Mouse (Mus musculus) brown adipose tissue, adult 24 weeks (tissue): ENCODE measurements around the gene Gm11555. TPM values are rescaled to one million over a fixed set of nuclear protein-coding genes. Genes with fewer than 3 reads are reported as not detected.
"Not testable (repeated sequence)": the region's sequence is repeated elsewhere in the genome, so short reads cannot be mapped to it uniquely, and the experiment has no call there.

Experiments used
- H3K27ac ChIP-seq: fragments of 200-500 bp; replicated peaks from 2 replicates; pipeline ENCODE4 v1.5.1; 2012; ENCODE audit warnings: low read depth, mild to moderate bottlenecking, low read length
- H3K4me1 ChIP-seq: fragments of 200-500 bp; 2 replicates; pipeline ENCODE4 v1.6.1; 2012; ENCODE audit warnings: low read length, mixed read lengths; ENCODE audit not compliant: control insufficient read depth, insufficient read depth, insufficient read length
- H3K4me3 ChIP-seq: fragments of 200-500 bp; 2 replicates; pipeline ENCODE4 v1.5.1; 2012; ENCODE audit warnings: low read depth, mild to moderate bottlenecking, low read length, moderate library complexity; ENCODE audit not compliant: insufficient read depth
- polyA plus RNA-seq: library from polyadenylated mRNA; stranded (reverse); fragments of >200 nt; gene quantifications from 2 replicates; pipeline ENCODE4 v1.2.4, GENCODE M21; 2012; ENCODE audit not compliant: missing spikeins, insufficient read depth, insufficient read length

Gm11555 gene
- not detected in 2 replicates for polyA plus RNA-seq

GRCm38 (mm10) chr11:99650136-99650535 is at the start of gene Gm11555:
Gm11555 (minus strand) TSS chr11:99650236.
- no peak within 1 kb of the TSS for H3K27ac ChIP-seq
- no peaks in the 10 kb centered on the region for H3K4me1 ChIP-seq
- H3K4me3 ChIP-seq = no peak within 1 kb of the TSS

DNA sequence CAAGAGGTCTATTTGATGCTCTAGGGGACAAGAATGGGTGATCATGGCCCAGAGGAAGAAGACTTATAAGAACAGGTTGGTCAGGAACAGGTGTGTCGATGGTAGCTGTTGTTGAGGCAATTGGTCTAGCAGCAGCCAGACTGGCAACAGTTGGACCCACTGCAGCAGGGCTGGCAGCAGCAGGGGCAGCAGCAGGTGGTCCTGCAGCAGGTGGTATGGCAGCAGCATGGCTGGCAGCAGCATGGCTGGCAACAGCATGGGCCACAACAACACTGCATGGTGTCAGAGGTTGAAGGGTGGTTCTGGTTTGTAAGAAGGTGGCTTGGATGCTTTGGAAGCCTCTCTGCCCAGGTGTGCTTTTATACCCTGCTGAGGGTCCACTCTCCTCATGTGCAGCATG is 40.4 kb upstream of the Gm11555 start, which contains the start of gene Gm14190:
Gene Gm14190 (minus strand): TSS at position 278 of the 400 bp plus-strand sequence.
- no peak within 1 kb of the TSS for H3K4me3 ChIP-seq
- no peaks in the 10 kb centered on the region for H3K4me1 ChIP-seq
- H3K27ac ChIP-seq = no peak within 1 kb of the TSS

GRCm38 (mm10) chr11:99685235-99685634 is 35.2 kb upstream of the Gm11555 start:
- H3K4me3 ChIP-seq, H3K27ac ChIP-seq, H3K4me1 ChIP-seq: not testable (repeated sequence)

GRCm38 (mm10) chr11:99683481-99683880 is 33.4 kb upstream of the Gm11555 start:
- H3K4me3 ChIP-seq = no peak overlapping the region
- no peak overlapping the region for H3K27ac ChIP-seq
- no peaks in the 10 kb centered on the region for H3K4me1 ChIP-seq

GRCm38 (mm10) chr11:99665860-99666259 is 15.8 kb upstream of the Gm11555 start, which contains the start of gene Krtap4-6:
Krtap4-6 (minus strand) TSS chr11:99665960.
- Histone ChIP-seq H3K4me3 (no peak within 1 kb of the TSS), H3K27ac (no peak within 1 kb of the TSS), H3K4me1 (no peaks in the 10 kb centered on the region)

GRCm38 (mm10) chr11:99662802-99663201 is 12.8 kb upstream of the Gm11555 start:
- H3K4me3 ChIP-seq = no peak overlapping the region
- H3K4me1 ChIP-seq = no peaks in the 10 kb centered on the region
- H3K27ac ChIP-seq = no peak overlapping the region

DNA sequence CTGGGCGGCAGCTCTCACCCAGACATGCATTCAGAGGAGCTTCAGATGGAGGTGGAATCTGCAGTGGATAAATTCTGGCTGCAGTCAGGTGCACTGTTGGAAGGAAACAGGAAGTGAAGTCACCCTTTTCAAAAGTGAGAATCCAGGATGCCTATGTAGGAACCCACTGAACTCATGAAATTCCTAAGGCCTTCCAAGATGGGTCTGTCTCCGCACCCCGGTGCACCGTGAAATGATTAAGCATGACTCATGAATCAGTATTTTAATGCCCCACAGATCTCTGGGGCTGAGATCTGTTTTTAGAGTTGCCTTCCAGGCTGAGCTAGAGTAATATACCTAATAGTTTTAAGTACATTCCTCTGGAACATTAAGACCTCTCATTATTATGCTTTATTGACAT is 9.2 kb upstream of the Gm11555 start:
- Histone ChIP-seq H3K27ac (no peak overlapping the region), H3K4me3 (no peak overlapping the region), H3K4me1 (no peaks in the 10 kb centered on the region)

- not testable (repeated sequence) for H3K4me1 ChIP-seq, H3K4me3 ChIP-seq, H3K27ac ChIP-seq
Observed at GRCm38 (mm10) chr11:99658467-99659010, 8.5 kb upstream of the Gm11555 start, which contains the start of gene Gm11563. Gm11563 (minus strand) TSS chr11:99658960.

DNA sequence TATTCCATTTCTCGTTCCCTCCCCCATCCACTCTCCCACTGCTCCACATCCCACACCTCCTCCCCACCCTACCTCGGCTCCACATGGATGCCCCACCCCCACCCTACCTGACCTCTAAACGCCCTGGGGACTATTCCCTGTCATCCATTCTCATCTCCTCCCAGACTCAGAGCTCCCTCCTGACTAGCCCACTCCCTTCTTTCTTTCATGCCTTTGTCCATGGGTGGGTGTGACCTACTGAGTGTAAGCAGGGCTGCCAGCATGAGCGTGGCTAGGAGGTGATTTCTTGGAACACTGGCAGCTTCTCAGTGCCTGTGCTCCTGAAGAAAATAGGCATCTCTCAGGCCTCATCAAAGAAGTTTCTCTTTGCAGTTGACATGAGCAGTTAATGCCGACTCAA is 7.0 kb upstream of the Gm11555 start:
- no peaks in the 10 kb centered on the region for H3K4me1 ChIP-seq
- H3K4me3 ChIP-seq = no peak overlapping the region
- H3K27ac ChIP-seq = no peak overlapping the region

DNA sequence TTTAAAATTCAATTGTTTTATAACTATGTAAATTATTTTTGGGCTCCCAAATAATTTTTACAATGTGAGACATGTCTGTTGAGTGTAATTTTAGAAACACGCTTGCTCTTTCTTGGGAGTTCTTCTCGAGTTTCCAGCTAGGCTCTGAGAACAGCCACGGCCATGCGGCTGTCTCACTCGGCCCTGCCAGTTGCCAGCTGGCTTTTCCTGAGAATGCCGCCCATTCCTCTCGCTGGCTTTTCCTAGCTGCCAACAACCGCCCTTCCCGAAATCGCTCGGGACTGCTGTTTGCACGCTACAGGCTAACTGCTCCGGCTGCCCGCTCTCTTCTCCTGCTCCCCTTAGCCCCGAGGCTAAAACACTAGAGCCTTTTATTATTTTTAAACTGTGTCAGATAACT is 3.6 kb downstream of the Gm11555 start:
- Histone ChIP-seq H3K4me3 (no peak overlapping the region), H3K27ac (no peak overlapping the region), H3K4me1 (no peaks in the 10 kb centered on the region)

GRCm38 (mm10) chr11:99644351-99644750 is 5.7 kb downstream of the Gm11555 start:
- no peak overlapping the region for H3K4me3 ChIP-seq
- H3K27ac ChIP-seq = no peak overlapping the region
- no peaks in the 10 kb centered on the region for H3K4me1 ChIP-seq

DNA sequence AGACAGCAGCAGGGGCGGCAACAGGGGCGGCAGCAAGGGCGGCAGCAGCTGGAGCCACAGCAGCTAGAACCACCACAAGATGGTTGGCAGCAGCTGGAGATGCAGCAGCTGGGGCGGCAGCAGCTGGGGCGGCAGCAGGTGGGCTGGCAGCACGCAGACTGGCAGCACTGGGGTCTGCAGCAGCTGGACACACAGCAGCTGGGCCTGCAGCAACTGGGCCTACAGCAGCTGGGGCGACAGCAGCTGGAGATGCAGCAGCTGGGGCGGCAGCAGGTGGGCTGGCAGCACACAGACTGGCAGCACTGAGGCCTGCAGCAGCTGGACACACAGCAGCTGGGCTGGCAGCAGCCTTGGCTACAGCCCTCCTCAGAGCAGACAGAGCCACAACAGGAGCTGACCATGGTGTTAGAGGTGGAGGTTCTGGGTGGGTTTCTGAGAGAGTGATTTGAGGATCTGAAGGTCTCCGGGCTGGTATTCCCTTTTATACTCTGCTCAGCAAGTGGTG is 6.3 kb downstream of the Gm11555 start, which contains the start of gene Krtap4-7:
Gene Krtap4-7 (minus strand): TSS at position 455 of the 505 bp plus-strand sequence.
- not testable (repeated sequence) for H3K4me3 ChIP-seq, H3K4me1 ChIP-seq, H3K27ac ChIP-seq

DNA sequence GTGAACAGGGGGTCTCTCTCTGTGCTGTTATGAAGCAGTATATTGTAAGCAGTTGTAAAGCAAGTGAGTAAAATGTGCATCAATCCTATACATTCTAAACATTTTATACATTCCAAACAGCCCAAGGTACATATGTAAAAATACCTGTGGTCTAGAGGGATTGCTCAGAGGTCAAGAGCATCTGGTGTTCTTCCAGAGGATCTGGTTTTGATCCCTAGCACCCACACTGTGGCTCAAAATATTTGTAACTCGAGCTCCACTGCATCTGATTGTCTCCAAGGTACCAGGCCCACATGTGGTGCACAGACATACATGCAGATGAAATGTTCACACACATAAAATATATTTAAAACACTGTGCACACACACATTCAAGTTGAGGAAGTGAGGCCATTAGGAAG is 9.1 kb downstream of the Gm11555 start:
- H3K27ac ChIP-seq = no peak overlapping the region

GRCm38 (mm10) chr11:99637086-99637485 is 12.9 kb downstream of the Gm11555 start:
- no peaks in the 10 kb centered on the region for H3K4me1 ChIP-seq
- H3K4me3 ChIP-seq = no peak overlapping the region
- no peak overlapping the region for H3K27ac ChIP-seq

More for the DNA sequence above, 9.1 kb downstream of the Gm11555 start:
- Histone ChIP-seq H3K4me3 (no peak overlapping the region), H3K4me1 (no peaks in the 10 kb centered on the region)

- H3K4me1 ChIP-seq = no peaks in the 10 kb centered on the region
- H3K27ac ChIP-seq = no peak within 1 kb of the TSS
- H3K4me3 ChIP-seq = no peak within 1 kb of the TSS
Observed at GRCm38 (mm10) chr11:99634653-99635134, 15.3 kb downstream of the Gm11555 start, which contains the start of gene Krtap4-2. Krtap4-2 (minus strand) TSS chr11:99635084.

- H3K27ac ChIP-seq = no peak overlapping the region
- H3K4me1 ChIP-seq = no peaks in the 10 kb centered on the region
- H3K4me3 ChIP-seq = no peak overlapping the region
Observed at GRCm38 (mm10) chr11:99633293-99633692, 16.7 kb downstream of the Gm11555 start.
